ENCODE assay signal across 8 mouse cellular contexts in genomic region chr11:102299839-102300238, GRCm38 (mm10). TPM values are rescaled to one million over a fixed set of nuclear protein-coding genes. Genes with fewer than 3 reads are reported as not detected.
DNase-seq lines count a peak whose midpoint lies in the region; ATAC-seq and TF ChIP-seq lines count a peak whose summit lies in the region.

No protein-coding gene starts in this region.

- H3K36me3 ChIP-seq in neural tube, embryonic 15.5 days = no peaks in the 10 kb centered on the region

- H3K9me3 ChIP-seq in neural tube, embryonic 15.5 days (replicated peaks) = no peaks in the 10 kb centered on the region

- H3K9ac ChIP-seq in neural tube, embryonic 15.5 days (replicated peaks) = no peak overlapping the region

- H3K27ac ChIP-seq in neural tube, embryonic 15.5 days (replicated peaks) = no peak overlapping the region

- WGBS in neural tube, embryonic 15.5 days = 5% methylated on average over 1 of the region's 1 CpGs
- WGBS in lung, adult 2 months = 4% methylated on average over 1 of the region's 1 CpGs

- H3K4me3 ChIP-seq in neural tube, embryonic 15.5 days (replicated peaks) = no peak overlapping the region
- no peak overlapping the region for H3K4me3 ChIP-seq in lung, adult 2 months (replicated peaks; ENCODE audit: extremely low read depth, low read depth, low read length)

- intact Hi-C loops in gastrocnemius, postnatal 14 days (cut with DNase I; ENCODE audit: low total_unique reads) = no loop called here

- peaks cover 18% of the 10 kb centered on the region for H3K4me1 ChIP-seq in neural tube, embryonic 15.5 days
- H3K4me1 ChIP-seq in lung, adult 2 months (ENCODE audit: control insufficient read depth, insufficient read depth, low read length) = peaks cover 7% of the 10 kb centered on the region

- no peaks in the 10 kb centered on the region for H3K27me3 ChIP-seq in neural tube, embryonic 15.5 days (replicated peaks)

- no peak overlapping the region for H3K4me2 ChIP-seq in neural tube, embryonic 15.5 days

- no peak for ATAC-seq in neural tube, embryonic 15.5 days (ENCODE audit: low FRiP score)

- TF ChIP-seq POLR2A in lung, adult 2 months (IDR thresholded peaks at IDR 0.05; ENCODE audit: borderline replicate concordance, extremely low read depth, low read depth, low read length) = no peak

- peak; percentile 59 for DNase-seq in gastrocnemius, adult 18-20 months (ENCODE audit: low spot score)
- no peak for DNase-seq in gastrocnemius, adult 8-10 months (ENCODE audit: low spot score in 2 of 2)
- peak; percentile 74 for DNase-seq in neural tube, embryonic 10.5 days (ENCODE audit: extremely low spot score, low spot score)
- DNase-seq in cerebellum, postnatal 25 days = peak; percentile 63 to 82
- DNase-seq in lung, adult 2 months = no peak
- peak; percentile 87 for DNase-seq in thymus, postnatal 0 days (ENCODE audit: low spot score)
- no peak for DNase-seq in gastrocnemius, postnatal 14 days

- 0 out of 2 replicates have a peak, but pooled peaks have one; percentile 32 for TF ChIP-seq CTCF in lung, adult 2 months (IDR thresholded peaks at IDR 0.05; ENCODE audit: insufficient read depth, low read length)

RNA-seq across cellular contexts. Expression of gene Atxn7l3, which starts 3.4 kb away (rescaled TPM):
- total RNA-seq in gastrocnemius, adult 18-20 months (2021) = 10 to 100 TPM in 1 of 2 experiments, 1 to 10 TPM in 1; 9.3 to 13.0 TPM
- total RNA-seq in gastrocnemius, adult 8-10 months (2022) = 10 to 100 TPM in 3 of 4 experiments, 1 to 10 TPM in 1; 9.3 to 14.5 (median 11.1) TPM
- 27.2 and 28.1 TPM in 2 replicates for polyA plus RNA-seq in neural tube, embryonic 15.5 days (2015; fragmentation: Nextera tagmentation; extraction: Ambion mirVana)
- 33.1 and 38.8 TPM in 2 replicates for polyA plus RNA-seq in lung, adult 2 months (2012; rRNA removed)
- polyA plus RNA-seq in thymus, postnatal 0 days (2015; fragmentation: Nextera tagmentation; extraction: Ambion mirVana) = 13.1 and 15.4 TPM in 2 replicates
- 10 to 100 TPM; 15.9 to 17.5 TPM for total RNA-seq in gastrocnemius, postnatal 14 days (2021)

RNA-seq across cellular contexts. Expression of gene Tmub2, which starts 15.1 kb away (rescaled TPM):
- 10 to 100 TPM; 14.6 to 15.8 TPM for total RNA-seq in gastrocnemius, adult 18-20 months (2021)
- total RNA-seq in gastrocnemius, adult 8-10 months (2022) = 10 to 100 TPM; 14.7 to 15.8 (median 15.0) TPM
- 79.8 and 83.7 TPM in 2 replicates for polyA plus RNA-seq in neural tube, embryonic 15.5 days (2015; fragmentation: Nextera tagmentation; extraction: Ambion mirVana)
- 46.3 and 53.4 TPM in 2 replicates for polyA plus RNA-seq in lung, adult 2 months (2012; rRNA removed)
- 41.1 and 45.1 TPM in 2 replicates for polyA plus RNA-seq in thymus, postnatal 0 days (2015; fragmentation: Nextera tagmentation; extraction: Ambion mirVana)
- 10 to 100 TPM; 14.8 to 14.9 TPM for total RNA-seq in gastrocnemius, postnatal 14 days (2021)

RNA-seq across cellular contexts. Expression of gene Ubtf, which starts 19.7 kb away (rescaled TPM):
- total RNA-seq in gastrocnemius, adult 18-20 months (2021) = 10 to 100 TPM; 35.4 to 42.6 TPM
- total RNA-seq in gastrocnemius, adult 8-10 months (2022) = 10 to 100 TPM; 31.5 to 41.6 (median 38.2) TPM
- polyA plus RNA-seq in neural tube, embryonic 15.5 days (2015; fragmentation: Nextera tagmentation; extraction: Ambion mirVana) = 68.9 and 79.5 TPM in 2 replicates
- 23.9 and 27.7 TPM in 2 replicates for polyA plus RNA-seq in lung, adult 2 months (2012; rRNA removed)
- 95.2 and 96.8 TPM in 2 replicates for polyA plus RNA-seq in thymus, postnatal 0 days (2015; fragmentation: Nextera tagmentation; extraction: Ambion mirVana)
- 10 to 100 TPM; 38.2 to 45.5 TPM for total RNA-seq in gastrocnemius, postnatal 14 days (2021)

RNA-seq across cellular contexts. Expression of gene Asb16, which starts 31.3 kb away (rescaled TPM):
- total RNA-seq in gastrocnemius, adult 18-20 months (2021) = 10 to 100 TPM; 86.0 to 97.5 TPM
- 10 to 100 TPM; 92.5 to 99.3 (median 93.6) TPM for total RNA-seq in gastrocnemius, adult 8-10 months (2022)
- 0.10 and 0.12 TPM in 2 replicates for polyA plus RNA-seq in neural tube, embryonic 15.5 days (2015; fragmentation: Nextera tagmentation; extraction: Ambion mirVana)
- polyA plus RNA-seq in lung, adult 2 months (2012; rRNA removed) = 0.15 and 1.8 TPM in 2 replicates
- polyA plus RNA-seq in thymus, postnatal 0 days (2015; fragmentation: Nextera tagmentation; extraction: Ambion mirVana) = 0.07 TPM in 1 of 2 replicates, not detected in the other
- total RNA-seq in gastrocnemius, postnatal 14 days (2021) = 10 to 100 TPM; 58.9 to 61.2 TPM

RNA-seq across cellular contexts. Expression of gene BC030867, which starts 51.2 kb away (rescaled TPM):
- not detected for total RNA-seq in gastrocnemius, adult 18-20 months (2021)
- total RNA-seq in gastrocnemius, adult 8-10 months (2022) = not detected
- polyA plus RNA-seq in neural tube, embryonic 15.5 days (2015; fragmentation: Nextera tagmentation; extraction: Ambion mirVana) = 2.2 and 5.1 TPM in 2 replicates
- polyA plus RNA-seq in lung, adult 2 months (2012; rRNA removed) = 0.65 and 0.68 TPM in 2 replicates
- 8.6 and 11.4 TPM in 2 replicates for polyA plus RNA-seq in thymus, postnatal 0 days (2015; fragmentation: Nextera tagmentation; extraction: Ambion mirVana)
- under 1 TPM; 0.11 to 0.47 TPM for total RNA-seq in gastrocnemius, postnatal 14 days (2021)

Comparison
In these comparisons a context has a peak if more than half of its experiments do, and no peak if none do; other contexts are left out.
1. DNase-seq: peak in gastrocnemius, adult 18-20 months (single experiment), neural tube, embryonic 10.5 days (single experiment), cerebellum, postnatal 25 days (2 of 2) and thymus, postnatal 0 days (single experiment); none in gastrocnemius, adult 8-10 months (0 of 2), lung, adult 2 months (single experiment) and gastrocnemius, postnatal 14 days (single experiment).